Mouse (Mus musculus) R1 (cell line): Measurements from ENCODE around the gene Kmt2e.
"Not testable (repeated sequence)": the region's sequence is repeated elsewhere in the genome, so short reads cannot be mapped to it uniquely, and the experiment has no call there.

Source experiments
- DNase-seq: peaks from one replicate; pipeline ENCODE4 v3.0.0-alpha.2; 2018; ENCODE audit warnings: low read depth, low spot score

Kmt2e gene

GRCm38 (mm10) chr5:23553338-23553737 lies 119.1 kb downstream of the Kmt2e start:
- not testable (repeated sequence) for DNase-seq
